Comparison of ENCODE assay signal across 26 mouse cellular contexts in the genomic region with DNA sequence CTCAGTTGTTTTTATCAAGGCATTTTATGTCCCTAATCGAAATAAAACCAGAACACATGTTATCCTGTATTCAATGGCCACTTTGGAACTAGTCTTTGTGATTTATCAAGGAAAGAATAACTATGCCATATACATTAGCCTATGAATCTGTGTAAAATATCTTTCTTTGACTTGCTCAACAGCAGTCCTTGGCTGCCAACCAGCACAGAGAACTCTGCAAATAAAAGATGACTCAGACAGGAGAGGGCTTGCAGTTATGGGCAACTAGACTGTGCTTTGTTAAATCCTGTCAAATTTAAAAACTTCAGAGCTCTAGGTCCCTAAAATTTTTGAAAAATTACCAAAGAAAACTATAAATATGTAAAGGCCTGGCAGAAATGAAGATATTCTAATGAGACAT.
DNase-seq lines count a peak whose midpoint lies in the region; ATAC-seq and TF ChIP-seq lines count a peak whose summit lies in the region.
"Had no signal": no experiment of that assay in that cellular context is flagged by ENCODE, and none has a peak within 500 bp of the region (broad histone marks: within the 10 kb centered on the region; RNA-seq: fewer than 3 reads in every experiment).

No protein-coding gene starts in this region.

- peak; percentile 31 for DNase-seq in embryonic facial prominence, embryonic 14.5 days (ENCODE audit: low spot score)
- DNase-seq in embryonic facial prominence, embryonic 10.5 days (ENCODE audit: low spot score) = no peak
- DNase-seq in lung, postnatal 0 days (ENCODE audit: low spot score) = peak; percentile 68
- DNase-seq in lung, postnatal 10 days = no peak
- DNase-seq in adipocyte (ENCODE audit: low spot score) = peak; percentile 69
- peak; percentile 14 for DNase-seq in gonadal fat pad, adult 2 months (ENCODE audit: low read depth)
- no peak for DNase-seq in cerebellum, adult 18-20 months
- DNase-seq: cerebellum, adult 11 months; cerebellum, postnatal 14 days; gastrocnemius, postnatal 14 days; heart, adult 2 months; heart, postnatal 14 days; kidney, postnatal 36 days; liver, postnatal 0 days; lung, postnatal 36 days; right cerebral cortex, postnatal 4 days; thymus, postnatal 25 days had no signal

- H3K27me3 ChIP-seq in embryonic facial prominence, embryonic 14.5 days (replicated peaks; ENCODE audit: control insufficient read depth, insufficient read depth, low read length) = no peaks in the 10 kb centered on the region
- no peaks in the 10 kb centered on the region for H3K27me3 ChIP-seq in embryonic facial prominence, embryonic 10.5 days (replicated peaks; ENCODE audit: low read depth, poor library complexity, severe bottlenecking)
- H3K27me3 ChIP-seq in lung, postnatal 0 days (replicated peaks; ENCODE audit: insufficient read depth, low read length) = no peaks in the 10 kb centered on the region
- H3K27me3 ChIP-seq: embryonic facial prominence, embryonic 12.5 days; forebrain, embryonic 15.5 days; heart, embryonic 13.5 days; megakaryocyte, embryonic 14.5 days; midbrain, embryonic 13.5 days had no signal

- no peak for ATAC-seq in embryonic facial prominence, embryonic 14.5 days (ENCODE audit: low read depth)
- ATAC-seq in lung, postnatal 0 days = 0 out of 2 replicates have a peak, but pooled peaks have one; percentile 44
- ATAC-seq in inflammation-experienced regulatory T-cells, adult 6 months = no peak
- ATAC-seq: forebrain, embryonic 15.5 days; hindbrain, postnatal 0 days; intestine, postnatal 0 days; liver, postnatal 0 days; midbrain, embryonic 13.5 days had no signal

- 0 out of 2 replicates have a peak, but pooled peaks cover 4% of the 10 kb centered on the region for H3K36me3 ChIP-seq in embryonic facial prominence, embryonic 14.5 days (ENCODE audit: control insufficient read depth, insufficient read depth, low read length)
- H3K36me3 ChIP-seq in embryonic facial prominence, embryonic 10.5 days (replicated peaks) = peaks cover under 1% of the 10 kb centered on the region; the same call in 1 of the 2 replicates
- H3K36me3 ChIP-seq in lung, postnatal 0 days (ENCODE audit: insufficient read depth, low read length) = no peaks in the 10 kb centered on the region
- H3K36me3 ChIP-seq: embryonic facial prominence, embryonic 12.5 days; forebrain, embryonic 15.5 days; midbrain, embryonic 13.5 days had no signal

- no peak for TF ChIP-seq CTCF in lung, postnatal 0 days (IDR thresholded peaks at IDR 0.05)

- 54% methylated on average over 1 of the region's 1 CpGs for WGBS in embryonic facial prominence, embryonic 14.5 days
- WGBS in embryonic facial prominence, embryonic 10.5 days = 68% methylated on average over 1 of the region's 1 CpGs
- 57% methylated on average over 1 of the region's 1 CpGs for WGBS in lung, postnatal 0 days

- no peaks in the 10 kb centered on the region for H3K9me3 ChIP-seq in embryonic facial prominence, embryonic 14.5 days (ENCODE audit: control insufficient read depth, low read length)
- H3K9me3 ChIP-seq in embryonic facial prominence, embryonic 10.5 days = no peaks in the 10 kb centered on the region
- H3K9me3 ChIP-seq in lung, postnatal 0 days (ENCODE audit: low read length) = no peaks in the 10 kb centered on the region
- H3K9me3 ChIP-seq: embryonic facial prominence, embryonic 12.5 days; forebrain, embryonic 15.5 days; heart, embryonic 13.5 days; midbrain, embryonic 13.5 days had no signal

- no peak for TF ChIP-seq EP300 in lung, postnatal 0 days (IDR thresholded peaks at IDR 0.05)

- H3K9ac ChIP-seq in embryonic facial prominence, embryonic 14.5 days (ENCODE audit: low read depth, low read length) = no peak overlapping the region
- H3K9ac ChIP-seq in lung, postnatal 0 days (replicated peaks; ENCODE audit: low read depth) = no peak overlapping the region
- H3K9ac ChIP-seq: embryonic facial prominence, embryonic 12.5 days; forebrain, embryonic 15.5 days; heart, embryonic 13.5 days; liver, postnatal 0 days; midbrain, embryonic 13.5 days had no signal

- no peaks in the 10 kb centered on the region for H3K4me1 ChIP-seq in embryonic facial prominence, embryonic 14.5 days (ENCODE audit: control insufficient read depth, insufficient read depth, low read length)
- H3K4me1 ChIP-seq in embryonic facial prominence, embryonic 10.5 days = no peaks in the 10 kb centered on the region
- H3K4me1 ChIP-seq in lung, postnatal 0 days (ENCODE audit: insufficient read depth, low read depth, low read length) = no peaks in the 10 kb centered on the region
- H3K4me1 ChIP-seq: embryonic facial prominence, embryonic 12.5 days; forebrain, embryonic 15.5 days; heart, embryonic 13.5 days; megakaryocyte, embryonic 14.5 days; midbrain, embryonic 13.5 days had no signal

- no peak overlapping the region for H3K27ac ChIP-seq in embryonic facial prominence, embryonic 14.5 days (replicated peaks; ENCODE audit: low read depth, low read length)
- no peak overlapping the region for H3K27ac ChIP-seq in embryonic facial prominence, embryonic 10.5 days (replicated peaks)
- H3K27ac ChIP-seq in lung, postnatal 0 days (ENCODE audit: low read length) = no peak overlapping the region
- H3K27ac ChIP-seq: embryonic facial prominence, embryonic 12.5 days; forebrain, embryonic 15.5 days; heart, adult 2 months; heart, embryonic 13.5 days; hindbrain, postnatal 0 days; midbrain, embryonic 13.5 days had no signal

- H3K4me2 ChIP-seq in embryonic facial prominence, embryonic 14.5 days (ENCODE audit: low read depth, low read length) = no peak overlapping the region
- no peak overlapping the region for H3K4me2 ChIP-seq in lung, postnatal 0 days (replicated peaks; ENCODE audit: low read depth, low read length)
- H3K4me2 ChIP-seq: embryonic facial prominence, embryonic 12.5 days; forebrain, embryonic 15.5 days; heart, embryonic 13.5 days; liver, embryonic 11.5 days; midbrain, embryonic 13.5 days had no signal

- H3K4me3 ChIP-seq in embryonic facial prominence, embryonic 14.5 days (ENCODE audit: low read depth, low read length) = no peak overlapping the region
- H3K4me3 ChIP-seq in embryonic facial prominence, embryonic 10.5 days = no peak overlapping the region
- H3K4me3 ChIP-seq in lung, postnatal 0 days (ENCODE audit: low read depth, low read length) = no peak overlapping the region
- H3K4me3 ChIP-seq: embryonic facial prominence, embryonic 12.5 days; forebrain, embryonic 15.5 days; heart, adult 2 months; heart, embryonic 13.5 days; megakaryocyte, embryonic 14.5 days; midbrain, embryonic 13.5 days had no signal

Comparison
In these comparisons a context has a peak if more than half of its experiments do, and no peak if none do; other contexts are left out.
1. DNase-seq: peak in embryonic facial prominence, embryonic 14.5 days (single experiment), lung, postnatal 0 days (single experiment), adipocyte (single experiment) and gonadal fat pad, adult 2 months (single experiment); none in embryonic facial prominence, embryonic 10.5 days (single experiment), lung, postnatal 10 days (single experiment) and cerebellum, adult 18-20 months (0 of 2).